Mouse (Mus musculus) embryonic facial prominence, embryonic 14.5 days (tissue): ENCODE measurements around the gene Olfr970. TPM values are rescaled to one million over a fixed set of nuclear protein-coding genes. Genes with fewer than 3 reads are reported as not detected.
"Not testable (repeated sequence)": the region's sequence is repeated elsewhere in the genome, so short reads cannot be mapped to it uniquely, and the experiment has no call there.

Source experiments
- ATAC-seq: fragments of 200-750 bp; cut with Nextera tagmentation; 2 replicates; pipeline ENCODE4 v1.8.0; 2017; ENCODE audit warnings: low read depth, moderate number of reproducible peaks, moderate TSS enrichment
- DNase-seq: peaks from one replicate; pipeline ENCODE4 v3.0.0-alpha.2; 2015; ENCODE audit warnings: low spot score
- H3K27ac ChIP-seq: fragments of 300-500 bp; sonication (generic); replicated peaks from 2 replicates; pipeline ENCODE4 v1.5.1; 2014; ENCODE audit warnings: low read depth, mild to moderate bottlenecking, low read length, moderate library complexity
- H3K27me3 ChIP-seq: fragments of 300-500 bp; sonication (generic); replicated peaks from 2 replicates; pipeline ENCODE4 v1.6.1; 2014; ENCODE audit warnings: low read length; ENCODE audit not compliant: control insufficient read depth, insufficient read depth
- H3K36me3 ChIP-seq: fragments of 300-500 bp; sonication (generic); 2 replicates; pipeline ENCODE4 v1.6.1; 2014; ENCODE audit warnings: low read length, mixed read lengths; ENCODE audit not compliant: control insufficient read depth, insufficient read depth
- H3K4me1 ChIP-seq: fragments of 300-500 bp; sonication (generic); 2 replicates; pipeline ENCODE4 v1.6.1; 2014; ENCODE audit warnings: antibody characterized with exemption, low read length; ENCODE audit not compliant: control insufficient read depth, insufficient read depth
- H3K4me2 ChIP-seq: fragments of 300-500 bp; sonication (generic); 2 replicates; pipeline ENCODE4 v1.6.1; 2014; ENCODE audit warnings: low read depth, mild to moderate bottlenecking, low read length, moderate library complexity, mixed read lengths
- H3K4me3 ChIP-seq: fragments of 300-500 bp; sonication (generic); 2 replicates; pipeline ENCODE4 v1.5.1; 2014; ENCODE audit warnings: low read depth, mild to moderate bottlenecking, low read length
- H3K9ac ChIP-seq: fragments of 300-500 bp; sonication (generic); 2 replicates; pipeline ENCODE4 v1.6.1; 2014; ENCODE audit warnings: low read depth, mild to moderate bottlenecking, low read length, moderate library complexity, mixed read lengths
- H3K9me3 ChIP-seq: fragments of 300-500 bp; sonication (generic); 2 replicates; pipeline ENCODE4 v1.6.1; 2016; ENCODE audit warnings: low read length; ENCODE audit not compliant: control insufficient read depth
- WGBS: fragments of 180-500 bp; shearing (Covaris S2); extraction: QIAGEN DNeasy Blood & Tissue Kit; methylation state at CpG from one replicate; pipeline ENCODE4 v1.1.7; 2014; 5-methylcytosine and 5-hydroxymethylcytosine counted together
- polyA plus RNA-seq: library from polyadenylated mRNA; unstranded; fragments of >200 nt; fragmentation: Nextera tagmentation; extraction: Ambion mirVana; gene quantifications from 2 replicates; pipeline ENCODE4 v1.2.1, GENCODE M21; 2014

Olfr970 gene
- polyA plus RNA-seq = 0.13 TPM in 1 of 2 replicates, not detected in the other

DNA sequence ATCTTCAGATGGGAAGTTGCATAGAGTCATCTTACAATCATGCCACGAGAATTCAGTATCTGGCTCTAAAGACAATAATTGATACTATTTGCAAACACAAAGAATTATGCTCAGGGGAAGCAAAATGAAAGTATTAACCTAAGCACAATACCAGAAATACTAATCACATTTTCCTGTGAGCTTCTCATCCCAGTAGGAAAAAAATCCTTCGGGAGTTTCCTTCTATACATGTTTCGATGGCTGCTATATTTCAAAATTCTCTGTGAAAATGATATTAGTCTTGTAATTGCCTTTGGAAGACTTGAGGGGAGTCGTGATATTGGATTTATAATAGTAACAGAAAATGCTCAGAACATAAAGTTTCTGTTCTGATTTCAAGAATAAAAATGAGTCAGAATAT lies at the start of gene Olfr970:
Olfr970 (plus strand) TSS at position 301 of the 400 bp plus-strand sequence.
- Histone ChIP-seq H3K9me3 (no peaks in the 10 kb centered on the region), H3K4me2 (no peak within 1 kb of the TSS), H3K36me3 (no peaks in the 10 kb centered on the region), H3K4me1 (no peaks in the 10 kb centered on the region), H3K4me3 (no peak within 1 kb of the TSS), H3K27me3 (no peaks in the 10 kb centered on the region), H3K27ac (no peak within 1 kb of the TSS), H3K9ac (no peak within 1 kb of the TSS)
- 66% methylated on average over 4 of the region's 4 CpGs for WGBS
- DNase-seq = no peak
- no peak for ATAC-seq

DNA sequence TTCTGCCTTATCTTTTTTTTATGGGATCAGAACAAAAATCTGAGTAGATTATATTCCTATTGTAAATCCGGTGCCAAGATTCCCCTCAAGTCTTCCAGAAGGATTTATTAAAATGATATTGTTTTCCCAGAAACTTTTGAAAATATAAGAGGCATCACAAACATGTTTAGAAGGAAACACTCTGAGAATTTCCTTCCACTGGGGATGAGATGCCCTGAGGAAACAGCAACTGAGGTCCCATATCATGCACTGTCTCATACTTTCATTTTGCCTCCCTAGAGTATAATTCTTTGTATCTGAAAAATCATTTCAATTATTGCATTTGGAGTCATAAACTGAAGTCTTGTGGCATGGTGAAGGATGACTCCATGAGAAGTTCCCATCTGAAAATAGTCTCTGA lies 25.5 kb upstream of the Olfr970 start, which contains the start of gene Olfr968:
Olfr968 (minus strand) TSS at position 101 of the 400 bp plus-strand sequence.
- Histone ChIP-seq H3K36me3 (no peaks in the 10 kb centered on the region), H3K9ac (no peak within 1 kb of the TSS), H3K4me1 (no peaks in the 10 kb centered on the region), H3K27ac (no peak within 1 kb of the TSS), H3K4me2 (no peak within 1 kb of the TSS), H3K27me3 (no peaks in the 10 kb centered on the region), H3K4me3 (no peak within 1 kb of the TSS), H3K9me3 (no peaks in the 10 kb centered on the region)
- ATAC-seq = no peak
- no peak for DNase-seq
- WGBS = 77% methylated on average over 1 of the region's 1 CpGs

DNA sequence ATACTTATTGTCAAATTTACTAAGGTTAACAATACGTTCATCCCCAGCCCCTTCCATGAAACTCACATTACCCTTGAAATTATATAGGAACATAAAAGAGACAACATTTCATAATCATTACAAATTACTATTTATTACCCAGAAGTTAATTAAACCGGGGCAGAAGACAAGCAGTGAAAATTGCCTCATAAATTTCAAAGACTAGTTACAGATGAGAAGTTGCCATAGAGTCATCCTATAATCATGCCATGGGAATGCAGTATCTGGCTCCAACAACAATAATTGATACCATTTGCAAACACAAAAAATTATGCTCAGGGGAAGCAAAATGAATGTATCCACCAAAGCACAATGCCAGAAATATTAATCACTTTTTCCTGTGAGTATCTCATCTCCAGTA lies 18.1 kb upstream of the Olfr970 start, which contains the start of gene Olfr969:
Olfr969 (plus strand) TSS at position 388 of the 400 bp plus-strand sequence.
- Histone ChIP-seq H3K4me3 (no peak within 1 kb of the TSS), H3K36me3 (no peaks in the 10 kb centered on the region), H3K9ac (no peak within 1 kb of the TSS), H3K9me3 (no peaks in the 10 kb centered on the region), H3K4me1 (no peaks in the 10 kb centered on the region), H3K27ac (no peak within 1 kb of the TSS), H3K27me3 (no peaks in the 10 kb centered on the region), H3K4me2 (no peak within 1 kb of the TSS)
- peak; percentile 19 for DNase-seq
- ATAC-seq = no peak
- 61% methylated on average over 2 of the region's 2 CpGs for WGBS

DNA sequence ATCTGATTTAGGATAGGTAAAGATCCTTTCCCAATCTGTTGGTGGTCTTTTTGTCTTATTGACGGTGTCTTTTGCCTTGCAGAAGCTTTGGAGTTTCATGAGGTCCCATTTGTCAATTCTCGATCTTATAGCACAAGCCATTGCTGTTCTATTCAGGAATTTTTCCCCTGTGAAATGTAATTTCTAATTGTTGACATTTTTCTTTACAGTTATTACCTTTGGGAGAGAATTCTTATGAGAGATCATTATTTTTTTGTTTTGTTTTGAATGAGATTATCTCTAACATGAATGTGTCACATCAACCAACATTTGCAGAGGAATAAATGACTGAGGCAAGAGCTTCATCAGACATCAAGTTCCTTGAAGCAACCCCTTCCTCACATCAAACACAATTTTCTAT lies 27.9 kb downstream of the Olfr970 start, which contains the start of gene Olfr971:
Olfr971 (plus strand) TSS at position 301 of the 400 bp plus-strand sequence.
- not testable (repeated sequence) for H3K9ac ChIP-seq, DNase-seq, H3K27ac ChIP-seq, H3K4me3 ChIP-seq, H3K4me1 ChIP-seq, H3K9me3 ChIP-seq, H3K27me3 ChIP-seq, H3K4me2 ChIP-seq, ATAC-seq, H3K36me3 ChIP-seq
- 61% methylated on average over 1 of the region's 2 CpGs for WGBS

DNA sequence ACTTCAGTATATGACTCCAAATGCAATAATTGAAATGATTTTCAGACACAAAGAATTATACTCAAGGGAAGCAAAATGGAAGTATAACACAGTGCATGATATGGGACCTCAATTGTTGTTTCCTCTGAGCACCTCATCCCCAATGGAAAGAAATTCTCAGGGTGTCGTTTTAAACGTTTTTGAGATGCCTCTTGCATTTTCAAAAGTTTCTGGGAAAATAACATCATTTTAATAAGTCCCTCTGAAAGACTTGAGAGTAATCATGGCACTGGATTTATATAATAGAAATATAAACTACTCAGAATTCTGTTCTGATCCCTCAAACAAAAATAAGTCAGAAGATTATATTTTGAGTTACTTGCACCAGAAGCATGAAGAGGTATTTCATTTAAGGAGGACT lies 57.5 kb downstream of the Olfr970 start, which contains the start of gene Olfr972:
Olfr972 (plus strand) TSS at position 301 of the 400 bp plus-strand sequence.
- Histone ChIP-seq H3K36me3 (no peaks in the 10 kb centered on the region), H3K4me3 (no peak within 1 kb of the TSS), H3K4me2 (no peak within 1 kb of the TSS), H3K9ac (no peak within 1 kb of the TSS), H3K27ac (no peak within 1 kb of the TSS), H3K27me3 (no peaks in the 10 kb centered on the region), H3K9me3 (no peaks in the 10 kb centered on the region), H3K4me1 (no peaks in the 10 kb centered on the region)
- no peak for ATAC-seq
- DNase-seq = no peak
- WGBS = 71% methylated on average over 2 of the region's 2 CpGs

Other genes starting within 250 kb of the Olfr970 start
- gene Olfr959, start 233.3 kb upstream of the Olfr970 start, polyA plus RNA-seq = not detected in 2 replicates
- 165 and 171 TPM in 2 replicates for gene AW551984, start 204.5 kb upstream of the Olfr970 start, polyA plus RNA-seq
- gene Olfr148, start 198.2 kb upstream of the Olfr970 start, polyA plus RNA-seq = not detected in 2 replicates
- not detected in 2 replicates for gene Olfr960, start 187.5 kb upstream of the Olfr970 start, polyA plus RNA-seq
- not detected in 2 replicates for gene Olfr961, start 163.8 kb upstream of the Olfr970 start, polyA plus RNA-seq
- not detected in 2 replicates for gene Olfr963, start 141.7 kb upstream of the Olfr970 start, polyA plus RNA-seq
- gene Olfr149, start 101.7 kb upstream of the Olfr970 start, polyA plus RNA-seq = not detected in 2 replicates
- gene Olfr965, start 97.5 kb upstream of the Olfr970 start, polyA plus RNA-seq = not detected in 2 replicates
- not detected in 2 replicates for gene Olfr150, start 77.9 kb upstream of the Olfr970 start, polyA plus RNA-seq
- not detected in 2 replicates for gene Olfr967, start 62.6 kb upstream of the Olfr970 start, polyA plus RNA-seq
- not detected in 2 replicates for gene Olfr968, start 25.6 kb upstream of the Olfr970 start, polyA plus RNA-seq
- gene Olfr969, start 17.9 kb upstream of the Olfr970 start, polyA plus RNA-seq = 0.13 TPM in 1 of 2 replicates, not detected in the other
- not detected in 2 replicates for gene Olfr971, start 28.0 kb downstream of the Olfr970 start, polyA plus RNA-seq
- 0.33 TPM in 1 of 2 replicates, not detected in the other for gene Olfr972, start 57.6 kb downstream of the Olfr970 start, polyA plus RNA-seq
- not detected in 2 replicates for gene Olfr229, start 98.5 kb downstream of the Olfr970 start, polyA plus RNA-seq
- 0.10 TPM in 1 of 2 replicates, not detected in the other for gene Olfr974, start 128.6 kb downstream of the Olfr970 start, polyA plus RNA-seq
- not detected in 2 replicates for gene Olfr975, start 143.2 kb downstream of the Olfr970 start, polyA plus RNA-seq
- gene Olfr976, start 152.3 kb downstream of the Olfr970 start, polyA plus RNA-seq = not detected in 2 replicates
- not detected in 2 replicates for gene Olfr978, start 183.3 kb downstream of the Olfr970 start, polyA plus RNA-seq
- gene Olfr979, start 194.6 kb downstream of the Olfr970 start, polyA plus RNA-seq = not detected in 2 replicates
- gene Olfr980, start 200.7 kb downstream of the Olfr970 start, polyA plus RNA-seq = not detected in 2 replicates
- gene Olfr981, start 212.6 kb downstream of the Olfr970 start, polyA plus RNA-seq = not detected in 2 replicates